Mouse (Mus musculus): Measurements from ENCODE around the gene Prnp.

GRCm38 (mm10) chr2:131873376-131873775 is 36.4 kb upstream of the Prnp start:
- no peak for TF ChIP-seq HCFC1 (IDR thresholded peaks at IDR 0.05; ENCODE audit: low read depth, low read length)
- TF ChIP-seq POLR2A (IDR thresholded peaks at IDR 0.05; ENCODE audit: control insufficient read depth in 1 of 2, insufficient read depth in 1 of 2, low read depth in 1 of 2, low read length in 2 of 2, poor library complexity in 1 of 2): no peak
- TF ChIP-seq NELFE (IDR thresholded peaks at IDR 0.05; ENCODE audit: low read depth, low read length): no peak
- no peak for TF ChIP-seq CTCF (IDR thresholded peaks at IDR 0.05 in 2 of 3, conservative IDR thresholded peaks at IDR 0.05 in 1 of 3; ENCODE audit: control insufficient read depth in 1 of 3, insufficient read depth in 1 of 3, low read depth in 2 of 3, low read length in 3 of 3, poor library complexity in 1 of 3, severe bottlenecking in 1 of 3)
- no peak for TF ChIP-seq EP300 (IDR thresholded peaks at IDR 0.05; ENCODE audit: low read depth in 1 of 2, low read length in 2 of 2)
- no peak for TF ChIP-seq TCF12 (IDR thresholded peaks at IDR 0.05; ENCODE audit: low read depth, low read length)
- no peak for TF ChIP-seq ETS1 (IDR thresholded peaks at IDR 0.05; ENCODE audit: low read depth, low read length)
